Mouse (Mus musculus): Measurements from ENCODE around the gene Gm13539. TPM values are rescaled to one million over a fixed set of nuclear protein-coding genes. Genes with fewer than 3 reads are reported as not detected.
"Not testable (repeated sequence)": the region's sequence is repeated elsewhere in the genome, so short reads cannot be mapped to it uniquely, and the experiment has no call there.

Gene Gm13539
- polyA plus RNA-seq (2012; rRNA removed): not detected in 2 replicates

- Histone ChIP-seq H3K36me3 (ENCODE audit: control insufficient read depth, insufficient read depth, low read length) (no peaks in the 10 kb centered on the region), H3K4me1 (ENCODE audit: control insufficient read depth, insufficient read depth, insufficient read length, low read length) (no peaks in the 10 kb centered on the region), H3K4me3 (ENCODE audit: low read depth, low read length) (no peak within 1 kb of the TSS), H3K27ac (ENCODE audit: insufficient read depth, low read depth, low read length) (no peak within 1 kb of the TSS), H3K27me3 (ENCODE audit: control insufficient read depth, insufficient read depth, low read length) (no peaks in the 10 kb centered on the region)
- 79% methylated on average over 3 of the region's 3 CpGs for WGBS
- TF ChIP-seq POLR2A (IDR thresholded peaks at IDR 0.05; ENCODE audit: low read depth, low read length): no peak
- TF ChIP-seq CTCF (IDR thresholded peaks at IDR 0.05; ENCODE audit: extremely low read depth, insufficient read length, insufficient replicate concordance, low read depth, low read length): no peak
Measured at GRCm38 (mm10) chr2:25781957-25782356, at the start of gene Gm13539. Gene Gm13539 (plus strand): TSS chr2:25782257.

- no peaks in the 10 kb centered on the region for H3K4me1 ChIP-seq (ENCODE audit: control insufficient read depth, insufficient read depth, insufficient read length, low read length)
- WGBS: 33% methylated on average over 2 of the region's 2 CpGs
Measured at GRCm38 (mm10) chr2:25733199-25733930, 48.7 kb upstream of the Gm13539 start.

GRCm38 (mm10) chr2:25736709-25737108 lies 45.3 kb upstream of the Gm13539 start, which contains the start of gene Obp2b:
Gene Obp2b (plus strand): TSS chr2:25737009.
- WGBS: 52% methylated on average over 3 of the region's 3 CpGs
- H3K27me3 ChIP-seq (ENCODE audit: control insufficient read depth, insufficient read depth, low read length); H3K36me3 ChIP-seq (ENCODE audit: control insufficient read depth, insufficient read depth, low read length); H3K4me1 ChIP-seq (ENCODE audit: control insufficient read depth, insufficient read depth, insufficient read length, low read length); H3K4me3 ChIP-seq (ENCODE audit: low read depth, low read length); H3K27ac ChIP-seq (ENCODE audit: insufficient read depth, low read depth, low read length): not testable (repeated sequence)

More at GRCm38 (mm10) chr2:25733199-25733930, 48.7 kb upstream of the Gm13539 start:
- no peak overlapping the region for H3K4me3 ChIP-seq (ENCODE audit: low read depth, low read length)
- no peak overlapping the region for H3K27ac ChIP-seq (ENCODE audit: insufficient read depth, low read depth, low read length)
- TF ChIP-seq CTCF (IDR thresholded peaks at IDR 0.05; ENCODE audit: extremely low read depth, insufficient read length, insufficient replicate concordance, low read depth, low read length) (no peak), POLR2A (IDR thresholded peaks at IDR 0.05; ENCODE audit: low read depth, low read length) (no peak)
- H3K36me3 ChIP-seq (ENCODE audit: control insufficient read depth, insufficient read depth, low read length): no peaks in the 10 kb centered on the region
- no peaks in the 10 kb centered on the region for H3K27me3 ChIP-seq (ENCODE audit: control insufficient read depth, insufficient read depth, low read length)

- TF ChIP-seq CTCF (IDR thresholded peaks at IDR 0.05; ENCODE audit: extremely low read depth, insufficient read length, insufficient replicate concordance, low read depth, low read length) (no peak), POLR2A (IDR thresholded peaks at IDR 0.05; ENCODE audit: low read depth, low read length) (no peak)
- H3K27ac ChIP-seq (ENCODE audit: insufficient read depth, low read depth, low read length): no peak overlapping the region
- no peaks in the 10 kb centered on the region for H3K4me1 ChIP-seq (ENCODE audit: control insufficient read depth, insufficient read depth, insufficient read length, low read length)
- no peaks in the 10 kb centered on the region for H3K27me3 ChIP-seq (ENCODE audit: control insufficient read depth, insufficient read depth, low read length)
- no peak overlapping the region for H3K4me3 ChIP-seq (ENCODE audit: low read depth, low read length)
- WGBS: 35% methylated on average over 1 of the region's 1 CpGs
- no peaks in the 10 kb centered on the region for H3K36me3 ChIP-seq (ENCODE audit: control insufficient read depth, insufficient read depth, low read length)
Measured at GRCm38 (mm10) chr2:25741671-25742070, 40.4 kb upstream of the Gm13539 start.

GRCm38 (mm10) chr2:25754201-25754600 lies 27.9 kb upstream of the Gm13539 start:
- TF ChIP-seq CTCF (IDR thresholded peaks at IDR 0.05; ENCODE audit: extremely low read depth, insufficient read length, insufficient replicate concordance, low read depth, low read length): no peak
- TF ChIP-seq POLR2A (IDR thresholded peaks at IDR 0.05; ENCODE audit: low read depth, low read length): no peak
- H3K27ac ChIP-seq (ENCODE audit: insufficient read depth, low read depth, low read length): no peak overlapping the region
- no peaks in the 10 kb centered on the region for H3K27me3 ChIP-seq (ENCODE audit: control insufficient read depth, insufficient read depth, low read length)
- H3K4me3 ChIP-seq (ENCODE audit: low read depth, low read length): no peak overlapping the region
- H3K36me3 ChIP-seq (ENCODE audit: control insufficient read depth, insufficient read depth, low read length): no peaks in the 10 kb centered on the region
- H3K4me1 ChIP-seq (ENCODE audit: control insufficient read depth, insufficient read depth, insufficient read length, low read length): no peaks in the 10 kb centered on the region
- WGBS: 100% methylated on average over 1 of the region's 1 CpGs

GRCm38 (mm10) chr2:25758064-25758625 lies 23.9 kb upstream of the Gm13539 start:
- H3K36me3 ChIP-seq (ENCODE audit: control insufficient read depth, insufficient read depth, low read length): no peaks in the 10 kb centered on the region
- H3K4me3 ChIP-seq (ENCODE audit: low read depth, low read length): no peak overlapping the region
- no peak overlapping the region for H3K27ac ChIP-seq (ENCODE audit: insufficient read depth, low read depth, low read length)
- no peaks in the 10 kb centered on the region for H3K4me1 ChIP-seq (ENCODE audit: control insufficient read depth, insufficient read depth, insufficient read length, low read length)
- TF ChIP-seq CTCF (IDR thresholded peaks at IDR 0.05; ENCODE audit: extremely low read depth, insufficient read length, insufficient replicate concordance, low read depth, low read length): no peak
- no peak for TF ChIP-seq POLR2A (IDR thresholded peaks at IDR 0.05; ENCODE audit: low read depth, low read length)
- 52% methylated on average over 4 of the region's 4 CpGs for WGBS
- no peaks in the 10 kb centered on the region for H3K27me3 ChIP-seq (ENCODE audit: control insufficient read depth, insufficient read depth, low read length)

- no peaks in the 10 kb centered on the region for H3K36me3 ChIP-seq (ENCODE audit: control insufficient read depth, insufficient read depth, low read length)
- H3K4me3 ChIP-seq (ENCODE audit: low read depth, low read length): no peak within 1 kb of the TSS
- H3K27me3 ChIP-seq (ENCODE audit: control insufficient read depth, insufficient read depth, low read length): no peaks in the 10 kb centered on the region
- no peak within 1 kb of the TSS for H3K27ac ChIP-seq (ENCODE audit: insufficient read depth, low read depth, low read length)
- TF ChIP-seq POLR2A (IDR thresholded peaks at IDR 0.05; ENCODE audit: low read depth, low read length) (no peak), CTCF (IDR thresholded peaks at IDR 0.05; ENCODE audit: extremely low read depth, insufficient read length, insufficient replicate concordance, low read depth, low read length) (no peak)
- H3K4me1 ChIP-seq (ENCODE audit: control insufficient read depth, insufficient read depth, insufficient read length, low read length): no peaks in the 10 kb centered on the region
- 36% methylated on average over 2 of the region's 2 CpGs for WGBS
Measured at GRCm38 (mm10) chr2:25765269-25765668, 16.8 kb upstream of the Gm13539 start, which contains the start of gene Lcn3. Gene Lcn3 (plus strand): TSS chr2:25765569.
